Mouse (Mus musculus) right cerebral cortex, postnatal 10 days (tissue): ENCODE data around the gene Enthd1.
"Not testable (repeated sequence)": the region's sequence is repeated elsewhere in the genome, so short reads cannot be mapped to it uniquely, and the experiment has no call there.

Experiments used
- DNase-seq, 2 experiments: peaks; one replicate each; pipeline ENCODE4 v3.0.0; 2021; ENCODE audit warnings: low spot score in 2 of 2

Gene Enthd1

GRCm38 (mm10) chr15:80538075-80538474 is 26.9 kb downstream of the Enthd1 start:
- no peak for DNase-seq

GRCm38 (mm10) chr15:80536051-80536450 is 28.9 kb downstream of the Enthd1 start:
- peak; percentile 65 to 79 for DNase-seq

GRCm38 (mm10) chr15:80533274-80533673 is 31.7 kb downstream of the Enthd1 start:
- no peak for DNase-seq

GRCm38 (mm10) chr15:80532281-80533072 is 32.5 kb downstream of the Enthd1 start:
- DNase-seq: no peak

GRCm38 (mm10) chr15:80531026-80531425 is 33.9 kb downstream of the Enthd1 start:
- no peak for DNase-seq

GRCm38 (mm10) chr15:80529955-80530869 is 34.7 kb downstream of the Enthd1 start:
- peak; percentile 76 to 79 for DNase-seq

- DNase-seq: no peak
Measured at GRCm38 (mm10) chr15:80521661-80522388, 43.1 kb downstream of the Enthd1 start.

GRCm38 (mm10) chr15:80519931-80520330 is 45.0 kb downstream of the Enthd1 start:
- no peak for DNase-seq

GRCm38 (mm10) chr15:80518567-80519223 is 46.3 kb downstream of the Enthd1 start:
- no peak for DNase-seq

GRCm38 (mm10) chr15:80517996-80518395 is 47.0 kb downstream of the Enthd1 start:
- DNase-seq: peak; percentile 70 to 76

GRCm38 (mm10) chr15:80516525-80516924 is 48.4 kb downstream of the Enthd1 start:
- no peak for DNase-seq

- DNase-seq: no peak
Measured at GRCm38 (mm10) chr15:80505086-80505485, 59.9 kb downstream of the Enthd1 start.

- not testable (repeated sequence) for DNase-seq
Measured at GRCm38 (mm10) chr15:80503155-80503554, 61.8 kb downstream of the Enthd1 start.

GRCm38 (mm10) chr15:80502741-80503140 is 62.2 kb downstream of the Enthd1 start:
- DNase-seq: no peak

GRCm38 (mm10) chr15:80501106-80502096 is 63.6 kb downstream of the Enthd1 start:
- no peak for DNase-seq

- no peak for DNase-seq
Measured at GRCm38 (mm10) chr15:80500426-80500825, 64.5 kb downstream of the Enthd1 start.

- DNase-seq: not testable (repeated sequence)
Measured at GRCm38 (mm10) chr15:80497733-80498132, 67.2 kb downstream of the Enthd1 start.

GRCm38 (mm10) chr15:80491505-80491904 is 73.5 kb downstream of the Enthd1 start:
- no peak for DNase-seq

- DNase-seq: no peak
Measured at GRCm38 (mm10) chr15:80490151-80490550, 74.8 kb downstream of the Enthd1 start.

- DNase-seq: no peak
Measured at GRCm38 (mm10) chr15:80488658-80489057, 76.3 kb downstream of the Enthd1 start.
